Mouse (Mus musculus): ENCODE results near the gene Gsx2.

Gene Gsx2

GRCm38 (mm10) chr5:75076326-75077050 is 1.1 kb downstream of the Gsx2 start:
- no peak for DNase-seq (ENCODE audit: low spot score)

- no peak for DNase-seq (ENCODE audit: low spot score)
Measured at GRCm38 (mm10) chr5:75077051-75077380, 1.6 kb downstream of the Gsx2 start.

GRCm38 (mm10) chr5:75079564-75079963 is 4.2 kb downstream of the Gsx2 start:
- no peak for DNase-seq (ENCODE audit: low spot score)

- DNase-seq (ENCODE audit: low spot score): no peak
Measured at GRCm38 (mm10) chr5:75082439-75082838, 7.0 kb downstream of the Gsx2 start.

- DNase-seq (ENCODE audit: low spot score): no peak
Measured at GRCm38 (mm10) chr5:75083061-75083460, 7.7 kb downstream of the Gsx2 start.

GRCm38 (mm10) chr5:75083591-75084392 is 8.4 kb downstream of the Gsx2 start:
- DNase-seq (ENCODE audit: low spot score): no peak

GRCm38 (mm10) chr5:75084393-75084870 is 9.0 kb downstream of the Gsx2 start:
- no peak for DNase-seq (ENCODE audit: low spot score)

GRCm38 (mm10) chr5:75084871-75085520 is 9.6 kb downstream of the Gsx2 start:
- no peak for DNase-seq (ENCODE audit: low spot score)

GRCm38 (mm10) chr5:75085521-75085875 is 10.1 kb downstream of the Gsx2 start:
- DNase-seq (ENCODE audit: low spot score): no peak

GRCm38 (mm10) chr5:75085906-75086305 is 10.5 kb downstream of the Gsx2 start:
- DNase-seq (ENCODE audit: low spot score): no peak

- DNase-seq (ENCODE audit: low spot score): no peak
Measured at GRCm38 (mm10) chr5:75106511-75106910, 31.1 kb downstream of the Gsx2 start.

- DNase-seq (ENCODE audit: low spot score): no peak
Measured at GRCm38 (mm10) chr5:75109368-75109767, 34.0 kb downstream of the Gsx2 start.

GRCm38 (mm10) chr5:75111781-75112180 is 36.4 kb downstream of the Gsx2 start:
- no peak for DNase-seq (ENCODE audit: low spot score)

- no peak for DNase-seq (ENCODE audit: low spot score)
Measured at GRCm38 (mm10) chr5:75118840-75119239, 43.4 kb downstream of the Gsx2 start.

GRCm38 (mm10) chr5:75121646-75122045 is 46.2 kb downstream of the Gsx2 start:
- DNase-seq (ENCODE audit: low spot score): no peak
